Comparison of ENCODE assay signal across 8 mouse cellular contexts in the genomic region with DNA sequence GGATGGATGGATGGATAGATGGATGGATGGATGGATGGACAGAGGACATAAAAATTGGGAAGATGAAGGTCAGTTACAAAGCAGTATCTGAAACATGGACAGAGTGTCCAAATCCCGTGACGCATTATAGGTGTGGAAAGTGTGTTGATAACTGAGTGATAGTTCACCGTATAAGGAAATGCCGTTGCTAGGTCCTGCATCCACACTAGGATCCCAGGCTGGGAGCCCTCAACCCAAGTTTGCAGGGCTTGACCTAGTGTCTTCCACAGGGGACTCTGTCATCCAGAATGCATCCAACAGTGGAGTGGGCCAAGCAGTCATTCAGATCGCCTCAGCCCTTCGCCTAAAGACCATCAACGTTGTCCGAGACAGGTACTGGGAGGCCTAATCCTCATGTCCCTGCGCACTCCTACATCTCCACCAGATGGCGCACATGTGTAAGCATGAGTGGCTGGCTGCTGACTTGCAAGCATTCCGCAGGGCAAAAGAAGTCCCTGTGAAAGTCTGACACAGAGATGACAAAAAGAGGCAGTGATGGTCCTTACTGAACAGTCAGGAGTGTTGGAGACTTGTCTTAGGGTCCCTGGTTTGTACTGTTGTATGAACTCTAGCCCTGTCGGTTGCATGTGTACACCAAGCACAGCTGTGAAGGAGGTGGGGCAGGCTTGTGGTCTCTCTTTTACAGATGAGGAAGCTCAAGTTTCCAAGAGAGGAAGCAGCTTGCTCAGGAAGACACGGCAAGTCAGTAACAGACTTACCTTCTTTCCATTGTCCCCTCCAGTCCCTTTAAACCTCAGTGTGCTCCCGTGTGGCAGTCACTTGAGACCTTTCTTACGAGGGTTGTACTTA. TPM values are rescaled to one million over a fixed set of nuclear protein-coding genes. Genes with fewer than 3 reads are reported as not detected.
DNase-seq lines count a peak whose midpoint lies in the region; ATAC-seq lines count a peak whose summit lies in the region.

No protein-coding gene starts in this region.

- WGBS in limb, embryonic 12.5 days: 50% methylated on average over 15 of the region's 15 CpGs

- peak; percentile 84 for ATAC-seq in granulocyte monocyte progenitor cell, adult 5-6 weeks (replicated peaks; ENCODE audit: poor library complexity, severe bottlenecking)
- peak; percentile 37; the same call in 1 of the 2 replicates for ATAC-seq in limb, embryonic 12.5 days (ENCODE audit: insufficient number of reproducible peaks, insufficient read depth, low FRiP score, low TSS enrichment, low read depth)

- peak; percentile 82 for DNase-seq in A20 (ENCODE audit: low read depth, low spot score)
- DNase-seq in adrenal gland, adult 18-20 months (ENCODE audit: low spot score in 2 of 2): peak; percentile 71 to 76
- peak; percentile 92 for DNase-seq in embryo, embryonic 10.5 days (ENCODE audit: low spot score)
- peak; percentile 63 to 86 for DNase-seq in kidney, adult 8-10 months
- DNase-seq in monocyte, adult 2 months (ENCODE audit: low read depth in 1 of 2, low spot score in 2 of 2): peak; percentile 52 to 73
- peak; percentile 59 to 76 for DNase-seq in spleen, postnatal 14 days (ENCODE audit: low spot score in 2 of 2)

- H3K9me3 ChIP-seq in limb, embryonic 12.5 days: no peaks in the 10 kb centered on the region

- H3K4me1 ChIP-seq in limb, embryonic 12.5 days (replicated peaks): no peaks in the 10 kb centered on the region; the same call in 1 of the 2 replicates

- peaks cover 51% of the 10 kb centered on the region for H3K36me3 ChIP-seq in limb, embryonic 12.5 days

- H3K9ac ChIP-seq in limb, embryonic 12.5 days (replicated peaks): no peak overlapping the region; the same call in 1 of the 2 replicates

- no peaks in the 10 kb centered on the region for H3K27me3 ChIP-seq in limb, embryonic 12.5 days

- no peak overlapping the region for H3K4me2 ChIP-seq in limb, embryonic 12.5 days

- H3K27ac ChIP-seq in limb, embryonic 12.5 days: no peak overlapping the region

- no peak overlapping the region for H3K4me3 ChIP-seq in limb, embryonic 12.5 days (replicated peaks)

RNA-seq across cellular contexts. Expression of a gene that starts 12.7 kb away (rescaled TPM):
- 10 to 100 TPM; 59.7 to 62.5 TPM for total RNA-seq in adrenal gland, adult 18-20 months (2021)
- 62.0 and 78.5 TPM in 2 replicates for total RNA-seq in granulocyte monocyte progenitor cell, adult 5-6 weeks (2014; fragmentation: Nextera tagmentation)
- 66.8 and 72.4 TPM in 2 replicates for total RNA-seq in granulocyte monocyte progenitor cell, adult 5-6 weeks (2017)
- 158 and 162 TPM in 2 replicates for polyA plus RNA-seq in limb, embryonic 12.5 days (2016; fragmentation: Nextera tagmentation; extraction: Ambion mirVana)

RNA-seq across cellular contexts. Expression of a gene that starts 17.4 kb away (rescaled TPM):
- total RNA-seq in adrenal gland, adult 18-20 months (2021): 100 to 1,000 TPM in 1 of 2 experiments, 10 to 100 TPM in 1; 94.4 to 162 TPM
- total RNA-seq in granulocyte monocyte progenitor cell, adult 5-6 weeks (2014; fragmentation: Nextera tagmentation): 40.0 and 68.6 TPM in 2 replicates
- 28.4 and 36.2 TPM in 2 replicates for total RNA-seq in granulocyte monocyte progenitor cell, adult 5-6 weeks (2017)
- 45.1 and 46.9 TPM in 2 replicates for polyA plus RNA-seq in limb, embryonic 12.5 days (2016; fragmentation: Nextera tagmentation; extraction: Ambion mirVana)

RNA-seq across cellular contexts. Expression of a gene that starts 22.6 kb away (rescaled TPM):
- 10 to 100 TPM; 49.3 to 55.5 TPM for total RNA-seq in adrenal gland, adult 18-20 months (2021)
- 7.7 and 13.9 TPM in 2 replicates for total RNA-seq in granulocyte monocyte progenitor cell, adult 5-6 weeks (2014; fragmentation: Nextera tagmentation)
- total RNA-seq in granulocyte monocyte progenitor cell, adult 5-6 weeks (2017): 4.1 and 4.2 TPM in 2 replicates
- polyA plus RNA-seq in limb, embryonic 12.5 days (2016; fragmentation: Nextera tagmentation; extraction: Ambion mirVana): 18.0 and 19.8 TPM in 2 replicates
